Mouse (Mus musculus): Measurements from ENCODE around the gene Prm3. TPM values are rescaled to one million over a fixed set of nuclear protein-coding genes. Genes with fewer than 3 reads are reported as not detected.
A peak's percentile ranks its signal among the peaks of the same experiment; 100 is the strongest.
"Not testable (repeated sequence)": the region's sequence is repeated elsewhere in the genome, so short reads cannot be mapped to it uniquely, and the experiment has no call there.

The Prm3 gene
- total RNA-seq, 2 experiments from 2014 or later, result not detected

- intact Hi-C loops (cut with DNase I), result no loop called here
- DNase-seq (ENCODE audit: extremely low spot score in 1 of 2, low spot score in 2 of 2), result no peak
These were observed 19.7 kb upstream of the Prm3 start for GRCm38 (mm10) chr16:10810376-10810775.

DNA sequence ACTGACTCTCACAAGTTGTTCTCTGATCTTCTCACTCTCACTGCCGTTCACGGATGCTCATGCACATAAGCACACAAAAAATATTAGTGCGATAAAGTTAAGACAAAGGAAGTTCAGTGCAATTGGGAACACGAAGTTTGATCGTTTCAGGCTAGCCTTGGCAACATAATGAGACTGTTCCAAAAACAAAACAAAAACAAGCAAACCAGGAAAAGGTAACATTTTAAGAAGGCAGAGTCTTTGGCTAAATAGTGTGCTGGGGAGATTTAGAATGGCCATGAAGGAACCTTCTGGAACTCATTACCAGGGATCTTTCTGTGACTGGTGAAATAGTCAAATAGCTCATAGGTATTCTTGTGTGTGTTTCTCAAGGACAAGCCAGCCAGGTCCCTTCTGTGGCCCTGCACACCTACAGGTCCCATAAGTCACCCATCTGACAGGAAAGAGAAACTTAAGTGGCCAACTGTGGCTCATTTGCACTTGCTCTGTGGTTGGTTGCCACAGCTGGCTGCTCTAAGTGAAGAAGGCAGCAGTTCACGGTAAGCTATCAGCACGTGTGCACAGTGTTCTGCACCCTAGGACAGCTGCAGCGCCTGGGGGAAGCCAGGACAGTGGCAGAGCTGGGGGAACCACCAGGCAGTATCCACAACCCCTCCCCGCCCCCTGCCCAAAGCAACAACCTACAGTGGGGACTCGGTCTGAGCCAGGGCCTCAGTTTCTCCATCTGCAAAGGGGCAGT, 15.2 kb upstream of the Prm3 start, which contains the start of gene Prm1:
Gene Prm1, minus strand, starts transcription at position 51 of the 739 bp plus-strand sequence.
- DNase-seq (ENCODE audit: extremely low spot score in 1 of 2, low spot score in 2 of 2), result no peak
- intact Hi-C loops (cut with DNase I), result no loop called here

GRCm38 (mm10) chr16:10802420-10802819, 11.7 kb upstream of the Prm3 start:
- DNase-seq (ENCODE audit: extremely low spot score in 1 of 2, low spot score in 2 of 2); intact Hi-C loops (cut with DNase I): not testable (repeated sequence)

DNA sequence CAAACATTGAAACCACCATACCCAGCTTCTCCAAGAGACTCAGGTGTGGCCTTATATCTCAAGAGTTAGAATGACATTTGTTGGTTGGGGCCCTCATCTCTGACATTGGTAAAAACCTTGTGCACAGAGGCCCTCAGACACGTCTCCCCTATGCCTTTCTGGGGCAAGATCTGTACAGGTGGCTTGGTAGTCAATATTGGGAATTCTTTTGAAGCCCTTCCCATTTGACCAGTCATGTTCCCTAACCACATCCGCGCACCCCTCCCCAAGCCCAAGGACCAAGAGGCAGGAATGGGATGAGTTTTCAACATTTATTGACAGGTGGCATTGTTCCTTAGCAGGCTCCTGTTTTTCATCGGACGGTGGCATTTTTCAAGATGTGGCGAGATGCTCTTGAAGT, 5.3 kb upstream of the Prm3 start, which contains the start of gene Prm2:
Gene Prm2, minus strand, starts transcription at position 101 of the 400 bp plus-strand sequence.
- intact Hi-C loops (cut with DNase I), result no loop called here

DNA sequence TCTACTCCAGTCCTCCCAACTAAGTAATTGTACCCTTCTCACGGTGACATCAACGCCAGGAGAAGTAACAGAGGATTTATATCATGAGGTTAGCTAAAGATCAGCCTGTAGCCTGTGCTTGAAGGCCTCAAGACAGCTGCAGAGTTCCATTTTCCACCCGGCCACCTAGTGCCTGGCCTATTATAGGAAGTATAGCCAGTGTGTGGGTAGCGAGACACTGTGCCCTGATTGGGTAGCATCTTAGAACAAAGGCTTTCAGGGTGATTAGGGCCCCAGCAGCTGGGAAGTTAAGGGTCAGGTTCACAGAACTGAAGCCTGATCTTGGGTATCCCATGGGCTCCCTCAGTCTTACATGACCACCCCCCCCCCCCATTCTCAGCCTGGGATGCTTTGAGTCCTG, 1.8 kb downstream of the Prm3 start:
- no peak for DNase-seq (ENCODE audit: extremely low spot score in 1 of 2, low spot score in 2 of 2)
- intact Hi-C loops (cut with DNase I), result loop anchor here (5.0 kb wide), 2 partner anchors 127 to 152 kb away; no protein-coding TSS in a partner anchor

More for the DNA sequence above, 5.3 kb upstream of the Prm3 start, which contains the start of gene Prm2:
- no peak for DNase-seq (ENCODE audit: extremely low spot score in 1 of 2, low spot score in 2 of 2)

GRCm38 (mm10) chr16:10788271-10788670, 2.4 kb downstream of the Prm3 start, which contains the start of gene Tnp2:
TSS of gene Tnp2 (minus strand) at chr16:10788660.
- intact Hi-C loops (cut with DNase I), result loop anchor here (5.0 kb wide), 2 partner anchors 126 to 151 kb away; no protein-coding TSS in a partner anchor
- DNase-seq (ENCODE audit: extremely low spot score in 1 of 2, low spot score in 2 of 2), result no peak

GRCm38 (mm10) chr16:10787548-10788058, 3.1 kb downstream of the Prm3 start:
- DNase-seq (ENCODE audit: extremely low spot score in 1 of 2, low spot score in 2 of 2), result no peak
- intact Hi-C loops (cut with DNase I), result loop anchor here (5.0 kb wide), 2 partner anchors 125 to 150 kb away; no protein-coding TSS in a partner anchor

DNA sequence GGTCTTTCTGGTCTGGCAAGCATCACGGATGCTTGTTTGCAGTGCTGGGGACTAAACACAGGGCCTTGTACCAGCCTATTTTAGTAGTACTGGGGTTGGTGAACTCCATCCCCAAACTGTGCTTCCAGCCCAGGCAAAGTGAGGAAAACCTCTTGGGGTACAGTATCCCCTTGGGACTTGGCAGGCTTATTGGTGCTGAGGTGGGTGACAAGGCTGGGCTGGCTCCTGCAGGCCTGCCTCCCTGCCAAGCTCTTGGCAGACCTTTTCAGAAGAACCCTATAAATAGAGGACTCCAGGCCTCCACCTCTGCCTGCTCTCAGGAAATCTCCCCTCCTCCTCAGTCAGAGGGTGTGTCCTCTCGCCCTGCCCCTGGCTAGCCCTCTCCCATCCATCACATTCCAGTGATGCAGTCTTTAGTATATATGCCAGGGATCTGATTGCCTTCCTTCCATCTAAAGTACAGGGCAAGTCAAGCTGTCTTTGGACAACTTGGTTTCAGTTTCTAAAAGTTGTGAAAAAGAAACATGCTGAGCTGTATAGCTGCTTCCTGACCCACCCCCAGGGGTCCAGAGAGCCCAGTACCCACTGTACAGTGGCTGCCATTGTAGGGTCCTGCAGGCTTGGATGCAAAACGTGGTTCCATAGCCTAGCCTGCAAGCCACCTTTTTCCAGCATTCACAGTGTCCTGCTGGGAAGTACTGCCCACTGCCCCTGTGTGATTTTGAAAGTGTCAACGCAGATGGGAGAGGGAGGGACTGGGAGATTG, 3.7 kb downstream of the Prm3 start:
- no peak for DNase-seq (ENCODE audit: extremely low spot score in 1 of 2, low spot score in 2 of 2)
- intact Hi-C loops (cut with DNase I), result loop anchor here (5.0 kb wide), 2 partner anchors 125 to 150 kb away; no protein-coding TSS in a partner anchor

- DNase-seq (ENCODE audit: extremely low spot score in 1 of 2, low spot score in 2 of 2), result peak; percentile 77 to 89
- intact Hi-C loops (cut with DNase I), result loop anchor here (5.0 kb wide), 2 partner anchors 124 to 149 kb away; no protein-coding TSS in a partner anchor
These were observed 4.4 kb downstream of the Prm3 start for GRCm38 (mm10) chr16:10786288-10786687.

DNA sequence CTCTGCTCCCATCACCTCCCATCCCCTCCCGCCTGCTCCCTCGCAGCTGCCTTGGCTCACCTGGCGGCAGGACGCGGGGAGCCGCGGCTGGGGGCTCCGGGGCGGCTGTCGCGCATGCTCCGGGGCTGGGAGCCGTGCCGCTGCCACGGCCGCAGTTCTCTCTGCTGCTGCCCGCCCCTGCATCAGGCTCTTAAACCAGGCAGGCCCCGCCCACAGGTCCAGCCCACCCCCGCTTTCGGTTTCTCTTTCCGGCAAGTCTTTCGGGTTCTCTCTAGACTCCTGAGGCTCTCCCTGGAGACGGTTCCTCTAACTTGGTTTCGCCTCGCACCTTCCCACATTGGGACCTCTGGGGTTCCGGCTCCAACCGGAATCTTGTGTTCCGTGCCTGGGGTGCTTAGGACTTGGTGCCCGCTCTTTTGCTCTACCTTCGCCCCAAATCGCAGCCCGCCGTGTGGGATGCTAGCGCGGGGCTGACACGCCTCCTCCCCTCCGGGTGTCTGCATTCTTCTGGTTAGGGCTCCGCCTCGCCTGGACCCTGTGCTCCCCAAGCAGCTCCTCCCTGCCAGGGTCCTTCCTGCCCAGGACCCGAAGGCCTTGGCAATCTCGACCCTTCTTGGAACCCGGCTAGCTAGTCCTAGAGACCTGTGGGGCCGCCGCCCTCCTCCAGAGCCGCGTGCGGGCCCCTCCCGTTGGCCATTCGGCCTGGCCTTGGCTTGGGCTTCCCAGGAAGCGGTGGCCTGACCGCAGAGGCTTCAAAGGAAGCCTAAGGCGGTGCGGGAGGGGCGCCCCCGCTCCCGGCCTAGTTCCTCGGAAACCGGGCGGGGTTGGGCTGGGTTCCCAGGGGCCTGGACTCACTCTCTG, 5.1 kb downstream of the Prm3 start, which contains the start of gene Socs1:
Gene Socs1, minus strand, starts transcription at position 166 of the 861 bp plus-strand sequence.
- intact Hi-C loops (cut with DNase I), result loop anchor here (2.0 to 5.0 kb wide), 3 partner anchors 123 to 215 kb away; no protein-coding TSS in a partner anchor
- peak; percentile 61 to 94 for DNase-seq (ENCODE audit: extremely low spot score in 1 of 2, low spot score in 2 of 2)

- DNase-seq (ENCODE audit: extremely low spot score in 1 of 2, low spot score in 2 of 2), result peak; percentile 78 to 94
- intact Hi-C loops (cut with DNase I), result loop anchor here (2.0 to 5.0 kb wide), 3 partner anchors 123 to 214 kb away; no protein-coding TSS in a partner anchor
These were observed 5.8 kb downstream of the Prm3 start for GRCm38 (mm10) chr16:10784793-10785370.

GRCm38 (mm10) chr16:10783883-10784792, 6.6 kb downstream of the Prm3 start:
- intact Hi-C loops (cut with DNase I), result loop anchor here (2.0 kb wide), 1 partner anchor 213 kb away; no protein-coding TSS in a partner anchor
- DNase-seq (ENCODE audit: extremely low spot score in 1 of 2, low spot score in 2 of 2), result peak in 1 of 2 experiments; percentile 71

GRCm38 (mm10) chr16:10783451-10783850, 7.3 kb downstream of the Prm3 start:
- intact Hi-C loops (cut with DNase I), result no loop called here
- no peak for DNase-seq (ENCODE audit: extremely low spot score in 1 of 2, low spot score in 2 of 2)

DNA sequence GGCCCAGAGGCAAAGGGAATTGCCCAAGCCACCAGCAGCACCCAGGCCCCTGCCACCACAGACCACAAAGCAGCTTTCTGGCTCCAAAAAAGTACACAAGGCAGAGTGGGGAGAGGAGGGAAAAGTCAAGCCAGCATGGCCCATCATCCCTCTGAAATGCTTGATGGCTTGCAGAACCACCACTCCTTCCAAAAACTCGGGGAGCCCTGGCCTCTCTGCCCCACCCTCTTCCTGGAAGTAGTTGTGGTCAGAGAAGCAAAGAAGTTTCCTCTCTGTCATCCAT, 7.6 kb downstream of the Prm3 start:
- DNase-seq (ENCODE audit: extremely low spot score in 1 of 2, low spot score in 2 of 2), result no peak
- intact Hi-C loops (cut with DNase I), result no loop called here

GRCm38 (mm10) chr16:10782377-10783151, 8.2 kb downstream of the Prm3 start:
- no peak for DNase-seq (ENCODE audit: extremely low spot score in 1 of 2, low spot score in 2 of 2)
- intact Hi-C loops (cut with DNase I), result no loop called here

DNA sequence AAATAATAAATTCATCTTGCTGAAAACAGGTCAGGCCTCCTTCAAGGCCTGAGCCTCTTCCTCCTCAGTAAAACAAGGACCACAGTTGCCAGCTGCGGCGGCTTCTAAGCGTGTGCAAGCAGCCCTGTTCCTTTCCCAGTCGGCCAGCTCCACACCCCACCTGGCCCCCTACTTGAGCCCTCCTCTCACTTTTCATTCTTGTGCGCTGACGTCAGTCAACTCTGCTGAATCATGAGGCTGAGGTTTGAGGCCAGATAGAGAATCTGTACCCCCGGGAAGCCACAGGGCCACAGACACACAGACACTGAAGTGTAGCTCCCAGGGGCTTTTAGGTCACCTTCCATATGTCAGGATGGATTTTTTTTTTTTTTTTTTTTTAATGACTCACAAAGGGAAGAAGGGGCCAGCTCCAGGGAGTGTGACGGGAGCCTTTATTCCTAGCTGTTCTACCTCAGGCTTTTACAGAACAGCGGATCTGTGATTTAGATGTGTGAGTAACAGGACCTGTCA, 8.8 kb downstream of the Prm3 start:
- intact Hi-C loops (cut with DNase I), result no loop called here
- no peak for DNase-seq (ENCODE audit: extremely low spot score in 1 of 2, low spot score in 2 of 2)

All from left cerebral cortex, postnatal 10 days (tissue).